Mouse (Mus musculus) heart, adult 2 months (tissue): ENCODE results near the gene Rev1.

ENCODE experiments used
- CTCF ChIP-seq: fragments of 200-600 bp; IDR thresholded peaks from 2 replicates; pipeline ENCODE4 v1.8.1; 2022; ENCODE audit warnings: antibody characterized with exemption, mild to moderate bottlenecking, moderate library complexity
- POLR2A ChIP-seq: fragments of 200-500 bp; IDR thresholded peaks from 2 replicates; pipeline ENCODE4 v1.6.1; 2011; ENCODE audit warnings: mild to moderate bottlenecking, low read depth, low read length, control low read depth; ENCODE audit not compliant: insufficient read depth

- no peak for TF ChIP-seq POLR2A
- TF ChIP-seq CTCF = no peak
Measured at GRCm38 (mm10) chr1:38139396-38139795, 9.8 kb upstream of the Rev1 start.
